Comparison of ENCODE assay signal across 8 mouse cellular contexts in the genomic region with DNA sequence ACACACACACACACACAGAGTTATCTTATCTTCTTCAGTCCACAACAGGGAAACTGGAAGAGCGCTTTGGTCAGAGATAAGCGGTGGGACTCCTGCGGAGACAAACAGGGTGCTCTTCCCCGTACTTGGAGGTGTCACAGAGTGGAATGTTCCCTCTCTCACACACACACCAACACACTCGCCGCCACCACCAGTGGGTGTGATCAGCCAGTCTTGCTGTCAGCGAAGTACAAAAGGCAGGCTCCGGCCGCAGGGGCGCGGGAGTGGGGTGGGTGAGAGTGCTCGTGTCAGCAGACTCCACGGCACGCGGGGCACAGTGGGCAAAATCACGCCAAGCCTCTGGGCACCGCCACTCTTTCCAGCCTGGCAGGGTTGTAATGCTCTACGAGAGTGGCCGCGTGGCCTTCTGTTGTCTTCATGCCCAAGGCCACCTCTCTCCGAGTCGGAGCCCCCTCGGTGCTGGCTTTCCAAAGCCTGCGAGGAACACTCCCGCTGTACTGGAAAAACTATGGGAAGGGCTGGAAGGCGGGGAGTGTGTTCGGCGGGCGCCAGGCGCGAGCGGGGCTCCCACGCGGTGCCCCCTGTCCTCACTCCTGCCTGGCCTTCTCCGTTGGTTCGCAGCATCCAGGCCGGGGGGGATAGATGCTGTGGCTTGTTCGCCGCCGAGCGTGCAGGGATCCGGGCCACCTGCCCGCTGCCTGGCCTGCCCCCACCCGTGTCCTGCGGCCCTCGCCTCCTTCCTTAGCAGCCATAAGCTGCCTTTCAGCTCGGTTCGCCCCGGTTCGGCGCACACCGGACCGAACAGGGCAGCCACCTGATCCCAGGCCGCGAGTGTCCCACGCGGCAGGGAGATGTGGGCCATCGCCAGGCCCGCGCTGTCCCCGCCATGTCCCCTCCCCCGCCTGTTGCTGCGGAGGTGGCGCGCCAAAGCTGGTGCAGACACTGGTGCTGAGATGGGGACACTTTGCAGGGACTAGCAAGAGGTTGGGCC. TPM values are rescaled to one million over a fixed set of nuclear protein-coding genes. Genes with fewer than 3 reads are reported as not detected.
DNase-seq lines count a peak whose midpoint lies in the region; ATAC-seq lines count a peak whose summit lies in the region.

No protein-coding gene starts in this region.

- H3K4me2 ChIP-seq in liver, embryonic 12.5 days, result peak overlapping the region; percentile 73

- H3K27ac ChIP-seq in liver, embryonic 12.5 days, result peak overlapping the region; percentile 72

- peak overlapping the region; percentile 37 for H3K4me3 ChIP-seq in liver, embryonic 12.5 days

- H3K36me3 ChIP-seq in liver, embryonic 12.5 days, result no peaks in the 10 kb centered on the region

- H3K9me3 ChIP-seq in liver, embryonic 12.5 days (replicated peaks), result no peaks in the 10 kb centered on the region

- peaks cover 88% of the 10 kb centered on the region for H3K27me3 ChIP-seq in liver, embryonic 12.5 days (replicated peaks)

- peaks cover 33% of the 10 kb centered on the region for H3K4me1 ChIP-seq in liver, embryonic 12.5 days

- WGBS in liver, embryonic 12.5 days (ENCODE audit: insufficient replicate concordance), result 2% methylated on average over 65 of the region's 65 CpGs

- intact Hi-C loops in heart, postnatal 36 days (cut with DNase I), result loop anchor here (5.0 to 10.0 kb wide), 5 partner anchors 48 to 520 kb away; no protein-coding TSS in a partner anchor

- ATAC-seq in liver, embryonic 12.5 days, result 0 out of 2 replicates have a peak, but pooled peaks have one; percentile 31

- peak; percentile 18 for DNase-seq in right cerebral cortex, postnatal 4 days
- DNase-seq in right cerebral cortex, postnatal 10 days (ENCODE audit: low spot score in 2 of 2), result no peak
- DNase-seq in embryo, embryonic 10.5 days (ENCODE audit: low spot score), result peak; percentile 62
- DNase-seq in heart, postnatal 36 days, result peak; percentile 25 to 55
- DNase-seq in yolk sac, embryonic 10.5 days (ENCODE audit: low spot score), result peak; percentile 22
- no peak for DNase-seq in urinary bladder, adult 2 months (ENCODE audit: low spot score)
- no peak for DNase-seq in thymus, adult 18-20 months

- peak overlapping the region; percentile 35; the same call in 1 of the 2 replicates for H3K9ac ChIP-seq in liver, embryonic 12.5 days

RNA-seq across cellular contexts. Expression of gene Prox1, which starts 4.5 kb away (rescaled TPM):
- 10 to 100 TPM; 38.8 to 57.1 TPM for total RNA-seq in heart, postnatal 36 days (2021)
- polyA plus RNA-seq in liver, embryonic 12.5 days (2016; fragmentation: Nextera tagmentation; extraction: Ambion mirVana), result 7.6 TPM in 2 replicates
- 0.70 and 1.0 TPM in 2 replicates for polyA plus RNA-seq in urinary bladder, adult 2 months (2012; rRNA removed)

Comparison
In these comparisons a context has a peak if more than half of its experiments do, and no peak if none do; other contexts are left out.
1. DNase-seq: peak in right cerebral cortex, postnatal 4 days (single experiment), embryo, embryonic 10.5 days (single experiment), heart, postnatal 36 days (2 of 2) and yolk sac, embryonic 10.5 days (single experiment); none in right cerebral cortex, postnatal 10 days (0 of 2), urinary bladder, adult 2 months (single experiment) and thymus, adult 18-20 months (0 of 2).